Mouse (Mus musculus): ENCODE data around the gene Wnt2b.

The Wnt2b gene

DNA sequence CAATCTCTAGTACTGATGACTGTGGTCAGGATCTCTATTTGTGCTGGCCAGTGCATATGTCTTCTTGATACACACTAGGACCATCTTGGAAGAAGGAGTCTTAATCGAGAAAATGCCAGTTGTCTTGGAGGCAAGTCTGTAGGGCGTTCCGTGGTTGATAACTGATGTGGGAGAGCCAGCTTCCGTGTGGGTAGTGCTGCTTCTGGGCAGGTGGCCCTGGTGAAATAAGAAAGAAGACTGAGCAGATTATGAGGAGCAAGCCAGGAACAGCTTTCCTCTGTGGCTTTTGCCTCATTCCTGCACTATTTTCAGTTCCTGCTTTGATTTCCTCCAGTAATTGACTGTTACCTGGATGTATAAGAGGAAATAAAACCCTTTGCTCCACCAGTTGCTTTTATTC is 56.3 kb downstream of the Wnt2b start:
- intact Hi-C loops (cut with DNase I) = no loop called here

DNA sequence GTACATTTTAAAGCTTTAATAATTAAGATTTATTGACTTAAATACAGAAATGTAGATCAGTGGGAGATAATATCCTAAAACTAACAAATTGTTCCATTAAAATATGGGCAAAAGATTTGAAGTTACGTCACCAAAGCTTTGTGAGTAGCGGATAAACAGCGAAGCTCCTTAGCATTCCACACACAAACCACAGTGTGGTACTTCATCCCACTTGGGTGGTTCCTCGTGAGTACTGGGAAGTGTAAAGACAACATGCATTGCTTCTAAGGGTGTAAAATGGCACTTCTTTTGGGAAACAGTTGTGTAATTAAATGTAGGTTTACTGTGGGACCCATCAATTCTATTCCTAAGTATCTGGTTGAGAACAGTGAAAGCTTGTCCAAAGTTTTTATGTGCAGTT is 60.6 kb downstream of the Wnt2b start:
- intact Hi-C loops (cut with DNase I) = no loop called here

DNA sequence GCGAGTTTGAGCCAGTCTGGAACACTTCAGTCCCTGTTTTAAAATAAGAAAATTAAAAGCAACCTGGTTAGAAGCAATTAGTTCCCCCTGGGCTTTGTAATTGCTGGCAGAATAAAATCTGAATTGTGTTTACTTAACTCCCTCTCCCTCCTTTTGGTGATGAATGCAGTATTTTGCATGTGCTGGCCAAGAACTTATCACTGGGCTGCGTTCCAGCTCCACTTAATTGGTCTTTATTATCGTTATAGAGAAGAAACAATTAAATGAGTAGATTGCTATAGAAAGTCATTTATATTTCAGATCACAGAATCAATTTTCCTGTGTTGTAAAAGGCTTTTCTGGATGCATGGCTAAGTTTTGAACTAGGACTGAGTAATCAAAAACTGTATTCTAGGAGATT is 65.6 kb downstream of the Wnt2b start:
- intact Hi-C loops (cut with DNase I) = no loop called here
